Mouse (Mus musculus) brain, adult 2 months (tissue): ENCODE results near the gene Dnajb6.
A peak's percentile ranks its signal among the peaks of the same experiment; 100 is the strongest.
"Not testable (repeated sequence)": the region's sequence is repeated elsewhere in the genome, so short reads cannot be mapped to it uniquely, and the experiment has no call there.

ENCODE experiments used
- DNase-seq: peaks from one replicate; pipeline ENCODE4 v3.0.0; 2011; ENCODE audit warnings: low read depth, low spot score

Gene Dnajb6

DNA sequence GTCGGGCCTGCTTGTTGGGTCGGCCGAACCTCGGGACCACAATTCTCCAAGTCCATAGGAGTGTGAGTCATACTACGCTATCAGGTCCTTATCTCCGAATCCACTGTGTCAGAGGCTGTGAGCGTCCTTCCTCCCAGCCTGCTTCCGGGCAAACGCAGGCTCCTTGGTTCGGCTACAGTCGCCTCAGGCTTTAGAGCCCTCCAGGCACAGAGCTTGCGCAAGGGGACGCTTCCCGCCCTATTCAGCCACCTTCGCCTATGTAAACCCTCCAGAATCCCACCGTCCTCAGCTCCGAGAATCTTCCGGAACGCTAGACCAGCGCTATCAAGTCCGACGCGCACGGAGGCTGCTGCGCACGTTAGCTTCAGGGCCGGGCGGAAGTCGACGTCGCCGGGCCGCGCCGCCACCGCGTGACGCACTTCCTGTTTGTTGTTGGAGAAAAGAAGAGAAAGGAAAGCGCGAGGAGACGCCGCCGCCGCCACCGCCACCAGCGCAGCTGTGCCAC lies at the start of gene Dnajb6, which contains the start of gene Gm5129:
TSS of gene Dnajb6 (plus strand) at position 132 of the 505 bp plus-strand sequence.
TSS of gene Gm5129 (minus strand) at position 380 of the 505 bp plus-strand sequence.
- DNase-seq: peak; percentile 98

DNA sequence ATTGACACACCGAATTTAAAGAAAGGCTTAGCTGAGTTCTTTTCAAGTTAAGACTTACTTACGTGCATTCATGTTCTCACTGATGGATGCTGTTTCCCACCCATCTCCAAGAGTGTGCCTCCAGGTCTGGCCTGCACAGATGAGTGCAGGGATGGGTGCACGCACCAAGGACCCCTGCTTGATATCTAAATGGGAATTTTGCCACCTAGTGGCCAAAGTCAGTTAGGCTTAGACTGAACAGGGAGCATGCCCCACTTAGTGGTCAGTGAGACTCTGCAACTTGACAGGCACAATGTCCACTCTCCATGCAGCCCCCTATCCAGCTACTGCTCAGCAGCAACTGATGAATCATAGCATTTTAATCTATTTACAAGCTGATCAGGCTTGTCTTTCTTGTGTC lies 47.8 kb upstream of the Dnajb6 start:
- peak; percentile 34 for DNase-seq

DNA sequence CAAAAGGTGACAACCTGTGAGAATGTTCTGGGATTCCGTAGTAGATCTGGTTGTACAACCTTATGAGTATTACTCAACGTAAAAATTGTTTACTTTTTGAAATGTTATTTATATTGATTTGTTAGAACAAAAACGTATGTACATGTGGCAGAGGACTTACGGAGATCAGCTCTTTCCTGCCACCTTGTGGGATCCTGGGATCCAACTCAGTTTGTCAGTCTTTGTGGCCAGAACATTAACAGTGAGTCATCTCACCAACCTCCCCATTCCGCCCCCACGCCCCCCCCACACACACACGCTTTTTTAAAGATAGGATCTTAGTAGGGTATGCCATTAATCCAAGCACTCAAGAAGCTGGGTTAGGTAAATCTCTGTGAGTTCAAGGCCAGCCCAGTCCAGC lies 47.1 kb upstream of the Dnajb6 start:
- DNase-seq: peak; percentile 60

DNA sequence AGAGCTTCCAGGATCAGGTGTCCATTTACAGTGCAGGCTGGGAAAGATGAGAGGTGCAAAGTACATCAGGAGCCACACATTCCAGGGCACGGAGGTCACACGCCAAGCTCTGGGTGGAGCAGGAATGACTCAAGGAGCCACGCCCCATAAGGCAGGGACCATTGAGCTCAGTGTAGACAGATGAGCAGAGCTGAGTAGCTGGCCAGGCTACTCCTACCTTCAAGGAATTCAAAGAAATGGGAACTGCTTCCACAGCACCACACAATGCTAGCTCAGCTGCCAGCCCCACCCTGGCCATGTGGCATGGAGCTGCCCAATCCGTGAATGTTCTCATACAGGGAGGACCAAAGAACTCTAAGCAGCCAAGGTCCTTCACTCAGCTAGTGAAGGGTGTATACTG lies 37.0 kb upstream of the Dnajb6 start:
- no peak for DNase-seq

DNA sequence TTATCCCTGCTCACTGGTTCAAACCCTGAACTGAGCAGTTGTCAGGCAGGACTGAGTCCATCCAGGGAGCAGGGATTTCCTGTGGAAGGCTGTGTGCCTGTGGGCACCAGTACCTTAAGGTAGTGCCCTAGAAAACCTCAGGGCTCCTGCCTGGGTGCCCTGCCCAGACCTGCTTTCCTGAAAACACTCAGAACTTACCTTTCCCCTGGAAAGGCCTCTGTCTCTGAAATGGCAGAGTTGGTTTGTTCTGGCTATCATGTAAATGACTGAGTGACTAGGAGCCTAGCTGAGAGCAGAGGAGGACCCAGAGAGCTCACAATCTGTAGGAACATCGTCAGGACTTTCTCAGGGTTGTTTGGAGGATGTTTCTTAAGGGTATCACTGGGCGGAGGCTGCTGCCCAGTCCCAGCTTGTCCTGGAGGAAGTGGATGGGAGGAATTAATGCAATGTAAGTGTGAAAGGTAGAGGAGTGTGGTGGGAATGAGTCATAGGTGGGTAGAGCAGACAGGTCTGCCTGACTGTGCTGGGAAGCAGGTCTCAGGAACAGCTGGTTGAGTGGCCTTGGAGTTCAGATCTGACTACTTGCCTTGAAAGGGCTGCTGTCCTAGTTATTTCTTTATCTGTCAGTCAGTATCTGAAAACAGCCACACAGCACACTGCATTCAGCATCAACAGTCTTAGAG lies 35.8 kb upstream of the Dnajb6 start:
- DNase-seq: no peak

DNA sequence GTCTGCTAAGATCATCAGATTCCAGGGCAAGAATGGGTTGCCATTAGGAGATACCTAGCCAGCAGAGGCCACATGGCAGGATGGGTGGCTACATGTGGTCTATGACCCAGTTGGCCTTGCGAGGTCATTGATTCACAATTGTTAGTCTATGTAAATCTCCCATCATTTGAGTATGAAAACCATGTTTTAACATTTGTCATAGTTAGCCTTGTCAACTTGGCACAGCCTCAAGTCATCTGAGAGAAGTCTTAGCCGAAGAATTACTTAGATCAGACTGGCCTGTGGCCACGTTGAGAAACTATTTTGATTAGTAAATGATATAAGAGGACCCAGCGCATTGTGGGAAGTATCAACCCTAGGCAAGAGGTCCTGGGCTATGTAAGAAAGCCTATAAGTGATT lies 28.2 kb upstream of the Dnajb6 start:
- no peak for DNase-seq

DNA sequence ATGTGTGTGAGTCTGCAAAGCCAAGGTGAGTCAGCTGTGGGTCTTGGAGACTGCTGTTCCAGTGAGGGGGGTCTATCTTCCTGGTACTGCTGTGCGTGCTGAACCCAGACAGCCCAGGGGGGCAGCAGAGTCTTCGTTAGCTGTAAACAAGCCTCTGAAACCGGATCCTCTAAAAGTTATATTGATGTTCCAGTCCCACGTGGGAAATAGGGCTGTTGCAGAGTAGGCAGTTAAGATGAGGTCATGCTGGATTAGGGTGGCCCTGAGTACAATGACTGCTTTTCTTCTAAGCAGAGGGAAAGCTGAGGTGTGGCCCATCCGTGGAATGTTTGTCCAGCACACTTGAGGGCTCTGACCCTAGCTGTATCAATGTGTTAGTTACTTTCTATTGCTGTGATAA lies 27.2 kb upstream of the Dnajb6 start:
- DNase-seq: no peak

DNA sequence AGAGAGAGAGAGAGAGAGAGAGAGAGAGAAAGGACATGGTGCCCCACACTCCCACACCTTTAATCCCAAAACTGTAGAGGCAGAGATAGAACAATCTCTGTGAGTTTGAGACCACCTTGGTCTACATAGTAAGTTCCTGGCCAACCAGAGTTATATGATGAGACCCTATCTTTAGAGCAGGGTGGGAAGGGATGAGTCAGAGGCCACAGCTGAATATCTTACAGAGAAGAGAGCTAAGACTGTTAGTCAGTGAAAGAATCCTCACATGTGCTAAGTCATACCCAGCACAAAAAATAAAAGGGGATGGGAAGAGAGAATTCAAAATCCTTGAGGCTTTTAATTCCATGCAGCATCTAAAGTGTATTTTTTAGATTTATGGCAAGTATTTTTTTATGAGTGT lies 23.9 kb upstream of the Dnajb6 start:
- DNase-seq: peak; percentile 42

DNA sequence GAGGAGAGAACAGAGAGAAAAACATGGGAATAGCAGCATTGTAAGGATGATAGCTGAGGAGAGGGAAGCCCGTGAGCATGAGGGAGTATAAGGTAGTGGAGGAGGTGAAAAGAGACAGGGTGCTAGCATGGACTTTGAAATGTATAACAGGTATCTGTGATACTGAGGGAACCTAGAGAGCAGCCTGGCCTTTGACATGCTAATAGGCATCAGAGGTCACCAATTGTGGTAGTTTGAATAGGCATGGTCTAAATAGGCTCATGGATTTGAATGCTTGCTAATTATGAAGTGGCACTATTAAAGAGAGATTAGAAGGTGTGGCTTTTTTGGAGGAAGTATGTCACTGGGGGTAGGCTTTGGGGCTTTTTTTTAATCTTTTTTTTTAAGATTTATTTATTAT lies 22.6 kb upstream of the Dnajb6 start:
- no peak for DNase-seq

DNA sequence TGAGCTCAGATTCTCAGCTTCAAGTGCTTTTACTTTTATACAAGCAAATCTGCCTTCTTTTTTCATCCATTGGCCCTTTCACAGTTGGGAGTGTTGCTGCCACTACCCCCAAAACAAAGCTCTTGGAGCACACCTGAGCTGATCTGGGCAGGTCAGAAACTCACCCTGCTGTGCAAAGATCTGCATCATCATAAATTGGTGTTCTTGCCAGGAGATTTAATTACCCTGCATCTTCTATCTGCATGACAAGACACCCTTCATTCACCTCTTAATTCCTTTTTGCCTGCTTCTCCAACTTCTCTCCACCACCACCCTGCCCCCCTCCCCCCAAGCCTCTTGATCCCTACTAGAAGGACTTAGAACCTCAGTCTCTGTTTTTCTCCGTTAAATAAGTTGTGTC lies 14.3 kb upstream of the Dnajb6 start:
- no peak for DNase-seq

DNA sequence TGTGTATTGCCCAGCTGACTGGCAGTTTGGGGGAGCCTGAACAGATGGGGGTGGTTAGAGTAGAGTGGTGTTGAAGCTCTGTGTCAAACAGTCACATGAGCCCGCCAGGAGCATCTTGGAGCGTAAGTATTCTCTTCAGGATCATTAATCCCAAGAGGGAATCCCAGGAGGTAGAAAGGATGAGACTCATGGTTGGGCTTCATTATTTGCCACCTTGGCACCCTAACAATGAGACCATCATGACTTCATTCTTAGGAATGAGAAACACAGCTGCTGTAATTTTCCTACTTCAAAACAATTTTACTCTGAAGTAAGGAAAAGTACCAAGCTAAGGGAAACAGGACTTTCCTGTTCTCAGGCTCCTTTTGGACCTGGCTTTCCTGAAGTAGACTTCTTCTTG lies 10.1 kb upstream of the Dnajb6 start:
- DNase-seq: no peak

DNA sequence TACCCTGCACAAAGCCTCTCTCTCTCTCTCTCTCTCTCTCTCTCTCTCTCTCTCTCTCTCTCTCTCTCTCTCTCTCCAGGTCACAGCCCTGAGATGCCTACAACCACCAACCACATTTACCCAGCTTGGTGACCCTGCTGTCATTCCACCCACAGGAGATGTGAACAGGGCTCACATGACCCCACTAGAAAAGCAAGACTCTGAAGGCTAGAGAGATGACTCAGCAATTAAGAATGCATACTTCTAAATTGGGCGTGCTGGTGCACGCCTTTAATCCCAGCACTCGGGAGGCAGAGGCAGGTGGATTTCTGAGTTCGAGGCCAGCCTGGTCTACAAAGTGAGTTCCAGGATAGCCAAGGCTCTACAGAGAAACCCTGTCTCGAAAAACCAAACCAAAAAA lies 9.4 kb upstream of the Dnajb6 start:
- not testable (repeated sequence) for DNase-seq

DNA sequence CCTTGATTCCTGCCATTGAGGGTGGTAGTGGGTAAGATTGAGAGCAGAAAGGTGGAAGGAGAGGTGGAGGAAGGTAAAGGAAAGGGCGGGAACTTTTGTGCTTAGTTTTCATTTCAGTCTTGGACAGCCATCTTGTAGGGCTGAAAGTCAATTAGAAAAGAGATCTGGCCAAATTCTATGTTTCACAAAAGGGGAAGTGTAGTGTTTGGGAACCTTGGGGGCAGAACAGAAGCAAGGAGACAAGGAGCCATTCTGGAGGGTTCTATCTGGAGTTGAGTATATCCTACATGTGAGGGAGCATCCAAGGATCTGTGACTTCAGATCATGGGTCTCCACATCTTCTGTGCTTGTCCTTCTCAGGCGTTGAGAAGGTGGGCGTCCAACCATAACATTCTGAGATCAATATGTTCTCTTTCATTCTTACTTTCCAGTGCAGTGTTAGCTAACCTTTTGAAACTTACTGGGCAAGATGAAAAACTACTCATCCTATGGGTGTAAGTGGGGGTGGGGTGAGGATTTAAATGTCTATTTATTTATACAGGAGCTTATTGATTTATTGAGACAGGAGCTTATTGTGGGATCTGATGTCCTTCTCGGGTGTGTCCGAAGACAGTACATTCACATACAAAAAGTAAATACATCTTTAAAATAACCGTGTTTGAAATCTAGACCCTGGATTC lies 517 bp upstream of the Dnajb6 start:
- DNase-seq: no peak

DNA sequence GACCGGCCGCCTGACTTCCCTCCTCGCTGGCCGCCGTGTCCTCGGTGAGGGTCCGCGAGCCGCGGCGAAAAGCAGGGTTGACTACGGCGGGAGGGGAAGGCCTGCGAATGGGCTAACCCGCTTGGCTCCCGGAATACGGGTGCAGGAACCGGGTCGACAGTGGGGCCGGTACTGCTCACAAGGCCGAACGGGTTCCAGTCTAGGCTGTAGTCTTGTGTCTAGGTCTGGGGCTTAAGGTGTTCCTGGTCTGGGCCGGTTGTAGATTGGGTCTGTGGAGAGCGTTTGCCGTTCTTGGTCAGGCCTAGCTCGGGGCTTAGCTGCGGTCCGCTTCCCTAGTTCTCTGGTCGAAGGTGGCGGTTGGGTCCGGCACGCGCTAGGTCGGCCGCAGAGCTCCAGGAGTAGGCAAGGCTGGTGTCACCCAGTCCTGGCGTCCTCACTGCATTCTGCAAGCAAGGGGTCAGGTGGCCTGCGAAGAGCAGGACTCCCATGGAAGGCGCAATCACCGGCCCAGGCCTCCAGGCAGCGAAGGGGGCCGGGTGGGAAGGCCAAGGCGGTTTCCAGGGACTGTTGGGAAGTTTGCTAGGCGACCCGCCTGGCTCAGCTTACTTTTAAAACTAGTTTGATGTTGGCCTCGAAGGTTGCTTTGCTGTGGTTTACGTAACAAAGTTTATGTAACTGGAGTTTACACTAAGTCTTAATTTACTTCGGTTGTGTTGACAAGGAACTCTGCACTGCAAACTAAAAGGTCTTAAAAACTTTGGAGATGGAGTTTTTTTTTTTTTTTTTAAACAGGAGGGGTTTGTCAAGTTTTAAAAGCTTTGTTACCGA lies 799 bp downstream of the Dnajb6 start:
- peak; percentile 28 for DNase-seq

DNA sequence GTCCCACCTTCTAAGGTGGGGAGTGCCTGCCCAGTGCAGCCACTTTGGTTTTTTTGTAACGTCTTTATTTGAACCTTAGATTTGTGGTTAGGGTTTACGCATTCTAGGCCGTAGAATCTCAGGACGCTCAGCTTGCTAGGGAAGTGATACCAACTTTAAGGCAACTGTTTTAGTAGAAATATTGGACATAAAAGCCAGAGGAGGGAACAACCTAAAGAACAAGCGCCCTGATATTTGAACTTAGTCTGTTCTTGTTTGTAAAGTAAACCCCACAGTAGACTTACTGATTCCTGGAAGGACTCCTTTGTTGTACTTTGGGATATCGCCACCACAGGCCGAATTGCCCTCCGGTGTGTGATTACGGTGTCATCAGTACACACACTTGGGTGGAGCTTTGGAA lies 1.5 kb downstream of the Dnajb6 start:
- no peak for DNase-seq

DNA sequence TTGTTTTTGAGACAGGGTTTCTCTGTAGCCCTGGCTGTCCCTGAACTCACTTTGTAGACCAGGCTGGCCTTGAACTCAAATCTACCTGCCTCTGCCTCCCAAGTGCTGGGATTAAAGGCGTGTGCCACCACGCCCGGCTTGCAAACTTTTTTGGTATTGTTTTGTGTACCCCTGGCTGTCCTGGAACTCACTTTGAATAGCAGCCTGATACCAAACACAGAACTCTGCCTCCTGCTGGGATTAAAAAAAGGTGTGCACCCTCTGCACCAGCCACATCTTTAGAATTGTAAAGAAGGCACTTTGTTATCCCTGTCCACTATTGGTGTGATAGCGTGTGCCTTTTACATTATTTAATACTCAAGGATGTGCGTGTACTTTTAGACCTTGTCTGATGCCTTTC lies 2.0 kb downstream of the Dnajb6 start:
- no peak for DNase-seq

DNA sequence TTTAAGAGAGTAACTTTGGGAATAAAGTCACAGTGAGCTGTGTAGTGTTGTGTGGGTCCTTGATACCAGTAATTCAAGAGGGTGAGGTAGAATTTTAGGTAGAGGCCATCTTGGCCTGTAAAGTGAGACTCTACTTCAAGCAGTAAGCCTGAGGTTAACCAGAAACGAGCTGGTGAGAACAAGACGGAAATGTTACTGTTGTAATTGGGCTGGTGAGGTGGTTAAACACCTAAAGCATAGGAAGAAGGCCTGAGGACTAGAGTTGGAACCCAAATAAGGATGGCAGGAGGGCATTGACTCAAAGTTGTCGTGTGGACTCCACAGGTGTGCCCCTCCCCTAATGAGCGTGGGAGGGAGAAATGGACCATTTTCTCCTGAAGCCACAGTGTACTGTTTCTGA lies 2.6 kb downstream of the Dnajb6 start:
- no peak for DNase-seq

DNA sequence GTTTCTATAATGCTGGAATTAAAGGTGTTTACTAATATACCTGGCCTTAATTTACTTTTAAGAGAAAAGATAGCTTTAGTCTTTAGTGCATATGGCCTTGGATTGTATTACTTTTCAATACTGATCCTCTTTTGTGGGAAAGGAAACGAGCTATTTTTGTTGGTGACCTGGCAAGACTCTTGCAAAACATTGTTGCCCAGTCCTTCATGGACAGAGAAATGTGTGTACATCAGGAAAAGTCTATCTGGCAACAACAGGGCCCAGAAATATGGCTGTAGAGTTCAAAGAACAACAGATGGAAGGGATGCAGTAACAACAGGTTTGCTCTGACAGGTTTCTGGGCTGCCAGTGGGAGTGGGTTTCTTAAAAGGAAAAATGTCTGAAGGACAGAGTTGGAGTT lies 5.2 kb downstream of the Dnajb6 start:
- DNase-seq: no peak

DNA sequence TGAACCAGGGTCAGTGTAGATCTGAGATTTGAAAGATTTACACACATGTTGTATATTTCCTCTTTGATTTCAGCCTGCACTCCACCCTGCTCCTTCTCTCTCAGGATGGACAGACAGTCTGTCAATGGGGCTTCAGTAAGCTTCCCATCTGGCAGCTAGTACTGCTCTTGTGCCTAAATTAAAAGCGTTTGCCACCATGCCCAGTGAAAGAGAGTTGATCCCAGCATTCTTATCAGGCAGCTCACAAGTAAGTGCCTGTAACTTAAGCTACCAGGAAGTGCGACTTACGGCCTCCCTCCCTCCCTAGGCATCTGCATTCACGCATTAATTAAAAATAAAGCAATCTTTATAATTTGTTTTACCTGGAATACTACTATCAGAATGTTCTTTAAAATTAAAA lies 5.6 kb downstream of the Dnajb6 start:
- no peak for DNase-seq

DNA sequence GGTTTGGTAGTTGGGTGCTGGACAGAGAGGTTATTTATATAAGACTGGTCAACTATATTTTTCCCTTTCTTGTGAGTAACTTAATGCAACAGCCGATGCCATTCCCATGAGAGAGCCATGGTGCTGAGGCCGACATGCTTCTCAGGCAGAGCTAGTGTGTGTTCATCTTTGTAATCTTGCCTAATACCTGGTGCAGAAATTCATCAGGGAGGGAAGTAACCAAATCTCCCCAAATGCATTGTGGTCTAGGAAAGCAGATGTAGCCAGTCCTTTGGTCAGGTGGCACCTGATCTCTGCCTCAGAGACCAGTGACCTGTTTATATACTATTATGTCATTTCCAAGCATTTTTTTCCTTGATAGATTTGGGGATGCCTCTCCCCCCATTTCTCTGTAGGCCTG lies 12.2 kb downstream of the Dnajb6 start:
- DNase-seq: no peak

DNA sequence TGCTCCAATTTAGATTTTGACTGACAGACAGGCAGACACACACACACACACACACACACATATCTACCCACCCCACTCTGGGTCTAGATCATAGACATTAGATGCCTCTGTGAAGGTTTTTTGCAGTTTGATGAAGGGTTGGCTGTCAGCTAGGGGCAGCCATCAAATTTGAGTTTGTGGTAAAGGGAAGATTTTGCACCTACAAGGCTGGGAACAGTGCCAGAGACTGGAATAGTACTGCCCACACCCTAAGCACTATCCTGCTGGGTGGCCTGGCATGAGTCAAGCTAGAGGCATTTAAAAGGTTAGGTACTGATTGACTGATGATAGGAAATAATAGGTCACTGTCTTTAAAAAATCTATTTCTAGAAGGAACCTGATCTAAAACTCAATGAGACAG lies 15.8 kb downstream of the Dnajb6 start:
- DNase-seq: peak; percentile 69

DNA sequence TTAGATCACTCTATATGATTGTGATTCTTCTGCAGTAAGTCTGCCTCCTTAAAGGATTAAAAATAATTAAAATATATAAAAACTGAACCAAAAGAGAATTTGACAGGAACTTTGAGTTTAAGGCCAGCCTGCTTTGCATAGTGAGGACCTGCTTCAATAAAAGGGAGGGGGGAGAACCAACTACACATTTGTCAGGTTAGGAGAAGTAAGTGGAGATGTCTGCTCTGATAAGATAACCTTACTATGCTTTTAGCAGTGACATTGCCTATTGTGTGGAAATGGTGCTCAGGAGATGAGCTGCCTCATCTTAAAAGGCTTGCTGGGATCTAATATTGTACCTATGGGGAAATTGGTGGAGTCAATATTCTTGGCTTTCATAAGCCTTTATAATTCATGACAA lies 17.4 kb downstream of the Dnajb6 start:
- no peak for DNase-seq
